Mouse (Mus musculus): ENCODE measurements around the gene Crabp1.

GRCm38 (mm10) chr9:54802749-54803679, 38.5 kb downstream of the Crabp1 start:
- TF ChIP-seq CTCF (IDR thresholded peaks at IDR 0.05; ENCODE audit: control insufficient read depth, insufficient read depth, insufficient replicate concordance, low read depth, low read length) = no peak
- TF ChIP-seq POLR2A (IDR thresholded peaks at IDR 0.05; ENCODE audit: control insufficient read depth, low read depth, low read length) = no peak
